Mouse (Mus musculus) cerebellum, adult 9-10 months (tissue): ENCODE measurements at regions not wholly inside any gene's neighbourhood (a gene's known extent, or its start where the extent isn't known, plus 50 kb on each side); places are given as distances from the start of the nearest gene placed in this dataset.

Experiments
- DNase-seq: peaks from one replicate; pipeline ENCODE4 v3.0.0; 2022

- DNase-seq = no peak
Measured at GRCm38 (mm10) chr16:55636667-55637450, 201.8 kb downstream of the Nfkbiz start.

DNA sequence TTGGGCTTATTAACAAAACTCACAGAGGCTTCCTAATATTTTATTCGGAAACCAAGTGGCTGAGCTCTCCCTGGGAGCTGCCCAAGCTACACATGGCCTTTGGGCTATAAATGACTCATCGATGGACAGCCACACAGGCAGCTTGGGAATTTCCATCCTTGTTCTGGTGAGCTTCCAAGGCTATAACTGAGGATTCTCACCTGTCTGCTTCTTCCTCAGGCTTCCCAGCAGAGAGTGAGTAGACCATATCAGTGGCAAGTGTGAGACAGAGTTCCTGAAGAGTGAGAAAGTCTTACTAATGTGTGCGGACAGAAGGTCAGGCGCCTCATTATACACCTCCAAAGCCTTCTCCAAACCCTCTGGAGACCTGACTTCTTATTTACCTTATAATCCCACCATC is 202.5 kb downstream of the Nfkbiz start:
- DNase-seq = no peak

DNA sequence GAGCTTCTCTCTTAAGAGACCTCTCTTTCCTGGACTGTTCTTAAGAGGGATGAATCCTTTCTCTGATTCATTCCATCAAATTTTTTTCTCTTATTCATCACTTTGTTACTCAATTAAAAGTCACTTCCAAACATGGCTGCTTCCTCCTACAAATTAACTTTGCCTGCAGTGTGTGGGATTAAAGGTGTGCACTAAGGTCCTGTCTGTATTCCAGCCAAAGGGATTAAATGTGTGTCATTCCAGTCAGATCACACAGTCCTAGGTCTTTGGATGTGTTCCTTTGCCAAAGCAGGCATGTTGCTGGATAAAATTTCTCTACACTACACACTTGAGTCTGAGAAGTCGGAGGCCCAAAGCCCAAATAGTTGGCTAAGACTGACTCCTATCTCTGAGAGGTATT is 204.0 kb downstream of the Nfkbiz start:
- DNase-seq = no peak

DNA sequence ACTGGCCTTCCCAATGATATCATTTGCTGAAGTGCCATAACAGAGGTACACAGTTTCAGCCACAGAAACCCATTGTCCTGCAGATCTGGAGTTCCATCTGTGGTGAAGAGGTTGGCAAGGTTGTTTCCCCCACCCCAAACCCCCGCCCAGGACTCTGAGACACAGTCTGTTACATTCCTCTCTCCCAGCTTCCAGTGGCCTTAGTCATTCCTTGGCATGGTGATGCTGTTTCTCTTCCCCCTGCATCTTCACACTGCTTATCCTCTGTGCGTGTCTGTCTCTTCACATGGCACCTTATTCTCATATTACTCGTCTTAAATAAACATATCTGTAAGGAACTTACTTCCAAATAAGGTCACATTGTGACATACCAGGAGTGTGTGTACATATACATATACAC is 206.5 kb downstream of the Nfkbiz start:
- no peak for DNase-seq

GRCm38 (mm10) chr16:55631637-55632036 is 207.1 kb downstream of the Nfkbiz start:
- DNase-seq = no peak

GRCm38 (mm10) chr16:55631048-55631447 is 207.7 kb downstream of the Nfkbiz start:
- no peak for DNase-seq

DNA sequence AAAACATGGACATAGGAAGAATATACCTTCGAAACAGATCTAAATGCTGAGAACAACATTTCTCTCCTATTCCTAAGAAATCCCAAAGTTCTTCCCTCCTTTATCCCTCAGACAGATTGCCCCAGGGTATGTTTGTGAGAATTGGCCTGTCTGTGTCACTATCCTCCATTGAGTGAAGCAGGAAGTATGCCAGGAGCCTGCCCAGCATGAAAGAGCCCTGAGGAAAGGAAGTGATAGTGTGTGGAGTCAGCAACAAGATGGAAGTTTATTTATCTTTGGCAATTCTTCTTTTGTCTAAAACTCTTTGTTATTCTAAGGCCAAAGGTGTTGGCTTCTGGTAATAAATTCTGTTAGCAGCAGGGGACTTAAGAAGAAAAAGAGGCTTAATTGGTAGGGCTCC is 211.2 kb downstream of the Nfkbiz start:
- no peak for DNase-seq

DNA sequence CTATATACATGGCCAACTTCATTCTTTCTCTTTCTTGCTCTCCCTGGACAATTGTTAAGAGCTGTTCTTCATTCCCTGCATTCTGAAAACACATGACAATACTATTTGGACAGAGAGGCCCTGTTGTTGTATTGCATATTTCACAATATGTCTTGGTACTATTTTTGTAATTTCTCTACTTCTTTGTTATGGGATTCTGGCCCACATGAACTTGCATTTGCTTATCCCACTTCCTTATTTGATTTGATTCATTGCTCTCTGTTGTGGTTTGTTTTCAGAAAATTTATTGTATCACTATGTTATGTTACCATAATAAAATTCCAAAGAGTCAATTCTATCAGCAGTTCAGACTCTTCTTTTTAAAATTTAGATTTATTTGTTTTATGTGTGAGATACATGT is 215.3 kb downstream of the Nfkbiz start:
- no peak for DNase-seq

DNA sequence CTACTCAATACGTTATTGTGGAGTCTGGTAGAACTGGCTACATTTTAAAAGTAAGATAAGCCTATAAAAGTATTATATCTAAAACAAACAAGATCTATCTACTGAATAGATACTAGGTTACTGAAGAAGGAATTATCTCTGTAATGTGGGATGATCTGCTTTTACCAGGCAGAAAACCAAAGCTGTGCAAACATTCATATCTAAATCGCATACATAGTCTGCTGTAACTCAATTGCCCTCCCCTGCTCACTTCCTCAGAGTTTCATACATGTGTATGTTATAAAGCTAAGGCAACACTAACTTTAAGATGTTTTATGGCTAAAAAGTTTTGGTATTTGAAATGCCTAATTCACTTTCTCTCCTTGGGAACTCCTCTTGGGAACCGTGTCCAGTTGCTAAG is 219.0 kb downstream of the Nfkbiz start:
- DNase-seq = no peak

GRCm38 (mm10) chr16:55617958-55618357 is 220.7 kb downstream of the Nfkbiz start:
- DNase-seq = no peak

DNA sequence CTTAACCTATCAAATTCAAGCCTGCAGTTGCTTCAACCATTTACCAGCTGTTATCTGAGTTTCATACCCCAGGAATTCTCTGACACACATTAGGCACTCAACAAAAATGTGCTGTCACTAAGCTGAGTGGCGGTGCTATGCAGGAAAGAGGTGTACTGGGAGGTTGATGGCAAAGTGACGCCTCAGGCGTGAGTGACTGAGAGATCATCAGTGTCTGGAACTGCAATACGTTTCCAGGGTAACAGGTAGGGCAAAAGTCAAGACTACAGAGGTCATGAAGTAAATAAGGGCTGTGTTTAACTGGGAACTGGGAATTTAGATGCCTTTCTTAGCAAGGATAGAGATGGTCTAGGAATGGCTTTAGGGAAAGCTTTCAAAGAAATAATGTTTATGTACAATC is 221.2 kb downstream of the Nfkbiz start:
- DNase-seq = no peak

DNA sequence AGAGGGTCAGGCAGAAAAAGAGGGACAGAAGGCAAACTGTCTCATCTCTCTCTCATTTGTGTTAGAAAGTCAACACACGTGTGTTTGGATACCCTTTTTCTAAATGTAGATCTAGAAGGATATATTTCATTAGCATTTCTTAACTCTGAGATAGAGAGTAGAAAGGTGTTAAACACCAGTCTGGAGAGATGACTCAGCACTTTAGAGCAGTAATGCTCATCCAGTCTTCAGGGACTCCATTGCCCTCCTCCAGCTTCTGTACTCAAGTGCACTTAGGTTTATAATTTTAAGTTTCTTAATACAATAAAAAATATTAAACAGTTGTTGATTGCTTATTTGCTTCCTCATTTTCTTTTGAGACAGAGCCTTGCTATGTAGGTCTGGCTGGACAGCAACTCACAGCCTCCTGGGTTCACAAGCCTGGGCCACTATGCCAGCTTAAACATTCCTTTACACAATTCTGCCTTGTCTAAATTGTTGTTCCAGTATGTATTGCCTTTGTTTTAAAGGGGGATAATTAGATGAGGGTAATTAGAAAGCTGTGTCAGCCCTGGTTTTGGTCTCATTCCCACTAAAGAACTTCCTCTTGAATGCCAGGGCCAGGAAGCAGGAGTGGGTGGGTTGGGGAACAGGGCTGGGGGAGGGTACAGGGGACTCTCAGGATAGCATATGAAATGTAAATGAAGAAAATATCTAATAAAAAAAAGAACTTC is 222.1 kb downstream of the Nfkbiz start:
- DNase-seq = no peak

GRCm38 (mm10) chr16:55612873-55613272 is 225.8 kb downstream of the Nfkbiz start:
- DNase-seq = no peak

GRCm38 (mm10) chr16:55612001-55612400 is 226.7 kb downstream of the Nfkbiz start:
- DNase-seq = no peak

GRCm38 (mm10) chr16:55611172-55611571 is 227.5 kb downstream of the Nfkbiz start:
- no peak for DNase-seq

GRCm38 (mm10) chr16:55608361-55608760 is 230.3 kb downstream of the Nfkbiz start:
- DNase-seq = no peak

- DNase-seq = no peak
Measured at GRCm38 (mm10) chr16:55606447-55607239, 232.1 kb downstream of the Nfkbiz start.

DNA sequence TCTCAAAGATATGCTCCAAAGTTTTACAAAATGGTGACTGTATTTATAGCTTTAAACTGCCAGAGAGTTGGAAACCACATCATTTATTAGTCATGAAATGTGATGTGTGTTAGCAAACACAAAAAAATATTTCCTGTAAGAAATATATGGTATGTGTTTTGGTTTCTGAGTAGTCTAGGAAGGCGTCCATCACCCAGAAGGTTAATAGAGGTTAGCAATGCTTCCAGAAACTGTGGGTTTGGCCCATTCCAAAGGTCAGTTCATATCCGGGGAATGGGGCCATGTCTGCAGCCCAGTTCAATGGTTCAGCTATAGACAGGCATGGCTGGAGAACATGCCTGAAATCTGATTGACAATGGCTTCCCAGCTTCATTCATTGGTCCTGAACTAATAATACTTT is 235.1 kb downstream of the Nfkbiz start:
- DNase-seq = no peak

- no peak for DNase-seq
Measured at GRCm38 (mm10) chr16:55589382-55589956, 249.2 kb downstream of the Nfkbiz start.

DNA sequence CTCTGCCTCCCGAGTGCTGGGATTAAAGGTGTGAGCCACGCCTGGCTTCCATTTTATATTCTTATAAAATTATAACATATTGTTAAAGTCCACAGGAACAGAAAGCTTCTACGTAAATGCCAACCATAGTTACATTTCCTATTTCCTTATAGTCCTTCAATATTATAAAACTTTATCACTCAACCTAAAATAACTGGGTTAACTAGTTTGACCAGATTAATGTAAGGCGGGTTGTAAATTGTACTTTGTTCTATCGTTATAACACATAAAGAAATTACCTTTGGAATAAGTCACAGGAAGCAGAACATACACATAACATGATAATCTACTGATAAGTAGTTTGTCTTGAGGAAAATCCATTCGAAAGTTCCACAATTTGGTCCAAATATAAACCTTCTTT is 251.6 kb downstream of the Nfkbiz start:
- no peak for DNase-seq

GRCm38 (mm10) chr16:55582906-55583305 is 255.8 kb downstream of the Nfkbiz start:
- DNase-seq = no peak

DNA sequence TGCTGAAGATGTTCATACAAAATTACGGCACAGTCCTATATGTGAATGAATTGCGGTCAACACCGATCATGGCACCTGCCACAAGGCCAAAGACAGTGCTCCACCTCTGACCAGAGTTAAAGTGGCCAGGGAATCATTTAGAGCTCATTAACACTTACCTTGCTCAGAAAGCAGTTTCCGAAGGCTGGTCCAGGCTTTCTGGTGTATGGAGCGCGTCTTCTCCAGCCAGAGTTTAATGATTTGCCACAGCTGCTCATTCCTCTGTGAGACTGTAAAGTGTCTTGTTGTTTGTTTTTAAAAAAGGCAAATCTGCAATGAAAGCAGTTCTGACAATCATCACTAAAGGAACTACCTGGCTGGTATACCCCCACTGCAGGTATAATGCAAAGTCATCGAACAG is 256.7 kb downstream of the Nfkbiz start:
- no peak for DNase-seq

DNA sequence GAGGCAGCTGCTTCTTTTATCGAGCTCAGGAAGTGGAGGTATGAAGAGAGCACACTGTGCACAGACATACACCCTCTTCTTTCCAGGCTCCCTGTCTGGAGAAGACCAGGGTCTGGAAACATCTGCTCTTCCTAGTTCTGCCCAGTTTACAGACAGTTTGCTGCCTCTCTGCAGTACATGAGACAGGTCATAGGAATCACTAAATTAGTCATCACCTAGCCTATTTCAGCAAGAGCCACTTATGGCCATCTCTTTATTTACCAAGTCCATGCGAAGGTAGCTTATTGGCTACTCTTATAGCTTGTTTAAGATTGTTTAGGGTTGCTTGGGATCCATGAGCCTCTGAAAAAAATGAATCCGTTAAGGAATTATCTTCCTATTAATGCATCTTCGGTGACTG is 257.9 kb downstream of the Nfkbiz start:
- DNase-seq = no peak
